Mouse (Mus musculus) forebrain, embryonic 12.5 days (tissue): Measurements from ENCODE around the gene Dlg5. TPM values are rescaled to one million over a fixed set of nuclear protein-coding genes. Genes with fewer than 3 reads are reported as not detected.

ENCODE experiments used
- ATAC-seq: fragments of 200-750 bp; cut with Nextera tagmentation; 2 replicates; pipeline ENCODE4 v1.8.0; 2017; ENCODE audit warnings: moderate TSS enrichment; ENCODE audit not compliant: low FRiP score
- H3K27ac ChIP-seq: fragments of 300-500 bp; sonication (generic); 2 replicates; pipeline ENCODE4 v1.5.1; 2016; ENCODE audit warnings: mild to moderate bottlenecking
- H3K27me3 ChIP-seq: fragments of 300-500 bp; sonication (generic); 2 replicates; pipeline ENCODE4 v1.6.1; 2016; ENCODE audit warnings: mild to moderate bottlenecking
- H3K36me3 ChIP-seq: fragments of 300-500 bp; sonication (generic); replicated peaks from 2 replicates; pipeline ENCODE4 v1.6.1; 2016; ENCODE audit warnings: mild to moderate bottlenecking
- H3K4me1 ChIP-seq: fragments of 300-500 bp; sonication (generic); 2 replicates; pipeline ENCODE4 v1.6.1; 2016
- H3K4me2 ChIP-seq: fragments of 300-500 bp; sonication (generic); 2 replicates; pipeline ENCODE4 v1.6.1; 2016; ENCODE audit warnings: mild to moderate bottlenecking, moderate library complexity
- H3K4me3 ChIP-seq: fragments of 300-500 bp; sonication (generic); replicated peaks from 2 replicates; pipeline ENCODE4 v1.5.1; 2016; ENCODE audit warnings: mild to moderate bottlenecking
- H3K9ac ChIP-seq: fragments of 300-500 bp; sonication (generic); 2 replicates; pipeline ENCODE4 v1.6.1; 2016; ENCODE audit warnings: mild to moderate bottlenecking
- H3K9me3 ChIP-seq: fragments of 300-500 bp; sonication (generic); 2 replicates; pipeline ENCODE4 v1.6.1; 2016
- WGBS: fragments of 180-500 bp; shearing (Covaris S2); methylation state at CpG from one replicate; pipeline ENCODE4 v1.1.7; 2016; 5-methylcytosine and 5-hydroxymethylcytosine counted together
- polyA plus RNA-seq: library from polyadenylated mRNA; unstranded; fragments of >200 nt; fragmentation: Nextera tagmentation; extraction: Ambion mirVana; gene quantifications from 2 replicates; pipeline ENCODE4 v1.2.1, GENCODE M21; 2016

Dlg5 gene
- 20.9 and 22.5 TPM in 2 replicates for polyA plus RNA-seq

GRCm38 (mm10) chr14:24245177-24246081 lies at the start of gene Dlg5:
TSS of gene Dlg5 (minus strand) at chr14:24245920.
- H3K4me1 ChIP-seq = peaks cover 19% of the 10 kb centered on the region

GRCm38 (mm10) chr14:24293631-24294030 lies 47.9 kb upstream of the Dlg5 start:
- no peak for ATAC-seq
- Histone ChIP-seq H3K27me3 (no peaks in the 10 kb centered on the region), H3K4me1 (no peaks in the 10 kb centered on the region), H3K4me2 (no peak overlapping the region), H3K36me3 (no peaks in the 10 kb centered on the region), H3K9me3 (no peaks in the 10 kb centered on the region), H3K9ac (no peak overlapping the region), H3K4me3 (no peak overlapping the region), H3K27ac (no peak overlapping the region)
- 89% methylated on average over 5 of the region's 5 CpGs for WGBS

More at GRCm38 (mm10) chr14:24245177-24246081, at the start of gene Dlg5:
- Histone ChIP-seq H3K36me3 (peaks cover 11% of the 10 kb centered on the region), H3K27ac (peak within 1 kb of the TSS; percentile 95), H3K9me3 (no peaks in the 10 kb centered on the region), H3K27me3 (no peaks in the 10 kb centered on the region), H3K4me3 (peak within 1 kb of the TSS; percentile 81), H3K9ac (peak within 1 kb of the TSS; percentile 98), H3K4me2 (peak within 1 kb of the TSS; percentile 85)
- under 1% methylated on average over 74 of the region's 98 CpGs for WGBS
- ATAC-seq = peak; percentile 89

- H3K4me3 ChIP-seq = no peak within 1 kb of the TSS
- no peak for ATAC-seq
Measured at GRCm38 (mm10) chr14:24292914-24293313, 47.2 kb upstream of the Dlg5 start, which contains the start of gene E330034G19Rik. TSS of gene E330034G19Rik (plus strand) at chr14:24293214.

GRCm38 (mm10) chr14:24290726-24291125 lies 45.0 kb upstream of the Dlg5 start:
- Histone ChIP-seq H3K9me3 (no peaks in the 10 kb centered on the region), H3K4me1 (no peaks in the 10 kb centered on the region)

More at GRCm38 (mm10) chr14:24292914-24293313, 47.2 kb upstream of the Dlg5 start, which contains the start of gene E330034G19Rik:
- Histone ChIP-seq H3K4me2 (no peak within 1 kb of the TSS), H3K36me3 (no peaks in the 10 kb centered on the region), H3K4me1 (no peaks in the 10 kb centered on the region), H3K27ac (no peak within 1 kb of the TSS), H3K27me3 (no peaks in the 10 kb centered on the region), H3K9ac (no peak within 1 kb of the TSS), H3K9me3 (no peaks in the 10 kb centered on the region)
- 61% methylated on average over 3 of the region's 3 CpGs for WGBS

GRCm38 (mm10) chr14:24286136-24286535 lies 40.4 kb upstream of the Dlg5 start:
- Histone ChIP-seq H3K4me1 (no peaks in the 10 kb centered on the region), H3K36me3 (no peaks in the 10 kb centered on the region), H3K4me2 (no peak overlapping the region), H3K27me3 (no peaks in the 10 kb centered on the region), H3K9ac (no peak overlapping the region), H3K4me3 (no peak overlapping the region), H3K9me3 (no peaks in the 10 kb centered on the region), H3K27ac (no peak overlapping the region)
- no peak for ATAC-seq
- 54% methylated on average over 4 of the region's 4 CpGs for WGBS

More at GRCm38 (mm10) chr14:24290726-24291125, 45.0 kb upstream of the Dlg5 start:
- H3K9ac ChIP-seq = no peak overlapping the region
- no peak overlapping the region for H3K27ac ChIP-seq
- no peaks in the 10 kb centered on the region for H3K36me3 ChIP-seq
- no peak overlapping the region for H3K4me2 ChIP-seq
- H3K4me3 ChIP-seq = no peak overlapping the region
- H3K27me3 ChIP-seq = no peaks in the 10 kb centered on the region
- no peak for ATAC-seq

- 81% methylated on average over 3 of the region's 3 CpGs for WGBS
- ATAC-seq = no peak
- no peak overlapping the region for H3K4me2 ChIP-seq
- H3K27ac ChIP-seq = no peak overlapping the region
- H3K9ac ChIP-seq = no peak overlapping the region
- H3K4me3 ChIP-seq = no peak overlapping the region
- H3K36me3 ChIP-seq = no peaks in the 10 kb centered on the region
- no peaks in the 10 kb centered on the region for H3K4me1 ChIP-seq
- no peaks in the 10 kb centered on the region for H3K9me3 ChIP-seq
- H3K27me3 ChIP-seq = no peaks in the 10 kb centered on the region
Measured at GRCm38 (mm10) chr14:24282276-24282675, 36.6 kb upstream of the Dlg5 start.

- H3K9me3 ChIP-seq = no peaks in the 10 kb centered on the region
- no peaks in the 10 kb centered on the region for H3K27me3 ChIP-seq
- H3K9ac ChIP-seq = no peak overlapping the region
- no peak for ATAC-seq
- H3K4me3 ChIP-seq = no peak overlapping the region
- H3K4me2 ChIP-seq = no peak overlapping the region
- H3K4me1 ChIP-seq = no peaks in the 10 kb centered on the region
- no peak overlapping the region for H3K27ac ChIP-seq
- WGBS = 66% methylated on average over 4 of the region's 4 CpGs
- no peaks in the 10 kb centered on the region for H3K36me3 ChIP-seq
Measured at GRCm38 (mm10) chr14:24281278-24281677, 35.6 kb upstream of the Dlg5 start.

- H3K4me3 ChIP-seq = no peak overlapping the region
- H3K4me2 ChIP-seq = no peak overlapping the region
- H3K27ac ChIP-seq = no peak overlapping the region
- H3K36me3 ChIP-seq = no peaks in the 10 kb centered on the region
- no peak for ATAC-seq
- no peaks in the 10 kb centered on the region for H3K27me3 ChIP-seq
- H3K4me1 ChIP-seq = no peaks in the 10 kb centered on the region
- H3K9ac ChIP-seq = no peak overlapping the region
- WGBS = 64% methylated on average over 2 of the region's 2 CpGs
- H3K9me3 ChIP-seq = no peaks in the 10 kb centered on the region
Measured at GRCm38 (mm10) chr14:24275534-24275933, 29.8 kb upstream of the Dlg5 start.

- no peak overlapping the region for H3K4me2 ChIP-seq
- no peaks in the 10 kb centered on the region for H3K27me3 ChIP-seq
- no peaks in the 10 kb centered on the region for H3K4me1 ChIP-seq
- no peak overlapping the region for H3K9ac ChIP-seq
- no peaks in the 10 kb centered on the region for H3K36me3 ChIP-seq
- H3K4me3 ChIP-seq = no peak overlapping the region
- ATAC-seq = peak; percentile 36; the same call in 1 of the 2 replicates
- H3K27ac ChIP-seq = no peak overlapping the region
- no peaks in the 10 kb centered on the region for H3K9me3 ChIP-seq
- WGBS = 42% methylated on average over 2 of the region's 2 CpGs
Measured at GRCm38 (mm10) chr14:24273575-24273974, 27.9 kb upstream of the Dlg5 start.

- no peak overlapping the region for H3K9ac ChIP-seq
- no peaks in the 10 kb centered on the region for H3K4me1 ChIP-seq
- no peaks in the 10 kb centered on the region for H3K9me3 ChIP-seq
- no peak overlapping the region for H3K4me3 ChIP-seq
- no peaks in the 10 kb centered on the region for H3K36me3 ChIP-seq
- no peak overlapping the region for H3K27ac ChIP-seq
- no peak overlapping the region for H3K4me2 ChIP-seq
- 78% methylated on average over 1 of the region's 1 CpGs for WGBS
- H3K27me3 ChIP-seq = no peaks in the 10 kb centered on the region
- ATAC-seq = no peak
Measured at GRCm38 (mm10) chr14:24269571-24269970, 23.9 kb upstream of the Dlg5 start.

- Histone ChIP-seq H3K4me1 (peaks cover 17% of the 10 kb centered on the region), H3K27ac (peak overlapping the region; percentile 75), H3K9me3 (no peaks in the 10 kb centered on the region), H3K9ac (no peak overlapping the region), H3K36me3 (no peaks in the 10 kb centered on the region), H3K4me3 (no peak overlapping the region), H3K4me2 (peak overlapping the region; percentile 8; the same call in 1 of the 2 replicates), H3K27me3 (no peaks in the 10 kb centered on the region)
- WGBS = 46% methylated on average over 2 of the region's 2 CpGs
- ATAC-seq = peak; percentile 91
Measured at GRCm38 (mm10) chr14:24262915-24263314, 17.2 kb upstream of the Dlg5 start.

GRCm38 (mm10) chr14:24262382-24262781 lies 16.7 kb upstream of the Dlg5 start:
- H3K9ac ChIP-seq = no peak overlapping the region
- H3K4me2 ChIP-seq = no peak overlapping the region
- WGBS = 84% methylated on average over 6 of the region's 6 CpGs
- no peaks in the 10 kb centered on the region for H3K9me3 ChIP-seq
- no peaks in the 10 kb centered on the region for H3K36me3 ChIP-seq
- no peak; the same call in 1 of the 2 replicates for ATAC-seq
- H3K27me3 ChIP-seq = no peaks in the 10 kb centered on the region
- H3K4me1 ChIP-seq = peaks cover 17% of the 10 kb centered on the region
- H3K27ac ChIP-seq = peak overlapping the region; percentile 75
- H3K4me3 ChIP-seq = no peak overlapping the region
